Mouse (Mus musculus) Patski (cell line): Measurements from ENCODE around the gene Fgf12. TPM values are rescaled to one million over a fixed set of nuclear protein-coding genes. Genes with fewer than 3 reads are reported as not detected.

ENCODE experiments used
- ATAC-seq: fragments of 100-300 bp; one replicate; pipeline ENCODE4 v1.8.0; 2021
- CTCF ChIA-PET: fragments of 350-600 bp; sonication (Branson Sonifier 250); formaldehyde crosslinking; loops from one replicate; lab custom pipeline; 2022; ENCODE audit warnings: inconsistent platforms; lab: Charles Lee
- POLR2A ChIA-PET: fragments of 350-600 bp; sonication (Branson Sonifier 250); formaldehyde crosslinking; loops from one replicate; lab custom pipeline; 2022; ENCODE audit warnings: antibody characterized with exemption, inconsistent platforms; lab: Charles Lee
- DNase-seq: peaks from one replicate; pipeline ENCODE4 v3.0.0-alpha.2; 2011; ENCODE audit warnings: low read depth, low spot score
- H3K27me3 ChIP-seq: fragments of 371-371 bp; one replicate; pipeline ENCODE4 v1.5.1; 2021
- CTCF ChIP-seq: fragments of 100-300 bp; IDR thresholded peaks from one replicate; pipeline ENCODE4 v1.5.1; 2021
- in situ Hi-C: fragments of 300-500 bp; cut with MboI; formaldehyde crosslinking; loops from 3 replicates; pipeline ENCODE4 v1.11.1; 2018; ENCODE audit warnings: low pct_unique_long_range_greater_than_20kb, mixed read lengths
- polyA plus RNA-seq: library from polyadenylated mRNA; unstranded; gene quantifications from one replicate; pipeline ENCODE4 v1.2.3, GENCODE M21; 2021

Gene Fgf12
- polyA plus RNA-seq, 1 experiment from 2014 or later: not detected

- ChIA-PET CTCF (interaction anchor here (1.8 kb wide), 1 partner anchor 12 kb away, joined by 5 read pairs; no protein-coding TSS in a partner anchor), POLR2A (no interaction called here)
- H3K27me3 ChIP-seq: peaks cover 31% of the 10 kb centered on the region
- DNase-seq (no peak), ATAC-seq (no peak)
- no peak for TF ChIP-seq CTCF
- in situ Hi-C loops: no loop called here
Observed at GRCm38 (mm10) chr16:28562847-28563246, 190.0 kb downstream of the Fgf12 start.

GRCm38 (mm10) chr16:28555219-28555618 is 197.6 kb downstream of the Fgf12 start:
- DNase-seq: no peak
- CTCF ChIA-PET: interaction anchor here (1.2 kb wide), 1 partner anchor 13 kb away, joined by 3 read pairs; no protein-coding TSS in a partner anchor
- POLR2A ChIA-PET: no interaction called here
- in situ Hi-C loops: no loop called here
- peaks cover 21% of the 10 kb centered on the region for H3K27me3 ChIP-seq
- ATAC-seq: no peak
- TF ChIP-seq CTCF: no peak

GRCm38 (mm10) chr16:28539423-28539822 is 213.4 kb downstream of the Fgf12 start:
- POLR2A ChIA-PET: no interaction called here
- DNase-seq: no peak
- no peak for TF ChIP-seq CTCF
- in situ Hi-C loops: no loop called here
- peaks cover 5% of the 10 kb centered on the region for H3K27me3 ChIP-seq
- CTCF ChIA-PET: no interaction called here
- no peak for ATAC-seq

GRCm38 (mm10) chr16:28517596-28518524 is 235.0 kb downstream of the Fgf12 start:
- in situ Hi-C loops: no loop called here
- ATAC-seq (peak; percentile 86), DNase-seq (peak; percentile 10)
- ChIA-PET CTCF (interaction anchor here (1.5 kb wide), 1 partner anchor 20 kb away, joined by 4 read pairs; no protein-coding TSS in a partner anchor), POLR2A (no interaction called here)
- TF ChIP-seq CTCF: peak; percentile 88
- peaks cover 21% of the 10 kb centered on the region for H3K27me3 ChIP-seq

GRCm38 (mm10) chr16:28512446-28512845 is 240.4 kb downstream of the Fgf12 start:
- CTCF ChIA-PET: no interaction called here

GRCm38 (mm10) chr16:28511413-28511812 is 241.5 kb downstream of the Fgf12 start:
- ChIA-PET POLR2A (interaction anchor here (0.6 kb wide), 1 partner anchor 83 kb away, joined by 3 read pairs; no protein-coding TSS in a partner anchor), CTCF (no interaction called here)
- no peak for TF ChIP-seq CTCF
- ATAC-seq (no peak), DNase-seq (no peak)
- peaks cover 17% of the 10 kb centered on the region for H3K27me3 ChIP-seq
- in situ Hi-C loops: no loop called here

More at GRCm38 (mm10) chr16:28512446-28512845, 240.4 kb downstream of the Fgf12 start:
- H3K27me3 ChIP-seq: peaks cover 19% of the 10 kb centered on the region
- DNase-seq: no peak
- in situ Hi-C loops: no loop called here
- no peak for TF ChIP-seq CTCF
- POLR2A ChIA-PET: no interaction called here
- no peak for ATAC-seq

GRCm38 (mm10) chr16:28497971-28498607 is 254.8 kb downstream of the Fgf12 start:
- DNase-seq: no peak
- CTCF ChIA-PET: interaction anchor here (0.6 to 1.8 kb wide), 3 partner anchors 11 to 1701 kb away, joined by 3 to 4 read pairs (median 3); no protein-coding TSS in a partner anchor
- no peak for TF ChIP-seq CTCF
- H3K27me3 ChIP-seq: peaks cover 20% of the 10 kb centered on the region
- POLR2A ChIA-PET: no interaction called here
- no peak for ATAC-seq
- in situ Hi-C loops: loop anchor here (25.0 kb wide), 2 partner anchors 1236 to 1336 kb away; no protein-coding TSS in a partner anchor

GRCm38 (mm10) chr16:28491711-28492110 is 261.2 kb downstream of the Fgf12 start:
- POLR2A ChIA-PET: no interaction called here
- no peak for TF ChIP-seq CTCF
- H3K27me3 ChIP-seq: peaks cover 28% of the 10 kb centered on the region
- ATAC-seq: no peak
- DNase-seq: no peak
- in situ Hi-C loops: loop anchor here (25.0 kb wide), 2 partner anchors 1229 to 1329 kb away; no protein-coding TSS in a partner anchor
- CTCF ChIA-PET: interaction anchor here (1.0 kb wide), 1 partner anchor 1023 kb away, joined by 3 read pairs; no protein-coding TSS in a partner anchor

- peaks cover 28% of the 10 kb centered on the region for H3K27me3 ChIP-seq
- CTCF ChIA-PET: no interaction called here
- DNase-seq (no peak), ATAC-seq (peak; percentile 87)
- in situ Hi-C loops: loop anchor here (25.0 kb wide), 2 partner anchors 1228 to 1328 kb away; no protein-coding TSS in a partner anchor
- POLR2A ChIA-PET: no interaction called here
- peak; percentile 85 for TF ChIP-seq CTCF
Observed at GRCm38 (mm10) chr16:28490515-28490914, 262.4 kb downstream of the Fgf12 start.

GRCm38 (mm10) chr16:28484920-28485319 is 267.9 kb downstream of the Fgf12 start:
- ChIA-PET POLR2A (no interaction called here), CTCF (no interaction called here)
- in situ Hi-C loops: loop anchor here (5.0 to 25.0 kb wide), 3 partner anchors 1013 to 1323 kb away; no protein-coding TSS in a partner anchor
- DNase-seq (no peak), ATAC-seq (no peak)
- H3K27me3 ChIP-seq: peaks cover 4% of the 10 kb centered on the region
- no peak for TF ChIP-seq CTCF
